Mouse (Mus musculus) ES-E14 (cell line): ENCODE results near the gene Vps26a.

Experiments
- CHD2 ChIP-seq: IDR thresholded peaks from 2 replicates; pipeline ENCODE4 v1.6.1; 2014; ENCODE audit warnings: mild to moderate bottlenecking, low read depth, low read length, inconsistent platforms
- HCFC1 ChIP-seq: IDR thresholded peaks from 2 replicates; pipeline ENCODE4 v1.6.1; 2012; ENCODE audit warnings: low read length, inconsistent platforms, borderline replicate concordance; ENCODE audit not compliant: insufficient read depth
- MAFK ChIP-seq: IDR thresholded peaks from 2 replicates; pipeline ENCODE4 v1.6.1; 2014; ENCODE audit warnings: mild to moderate bottlenecking, low read depth, low read length, inconsistent platforms; ENCODE audit not compliant: insufficient read depth
- ZC3H11A ChIP-seq: IDR thresholded peaks from 2 replicates; pipeline ENCODE4 v1.6.1; 2012; ENCODE audit warnings: low read depth, mild to moderate bottlenecking, inconsistent platforms, low read length, borderline replicate concordance
- ZNF384 ChIP-seq: IDR thresholded peaks from 2 replicates; pipeline ENCODE4 v1.6.1; 2012; ENCODE audit warnings: low read depth, low read length, inconsistent platforms

DNA sequence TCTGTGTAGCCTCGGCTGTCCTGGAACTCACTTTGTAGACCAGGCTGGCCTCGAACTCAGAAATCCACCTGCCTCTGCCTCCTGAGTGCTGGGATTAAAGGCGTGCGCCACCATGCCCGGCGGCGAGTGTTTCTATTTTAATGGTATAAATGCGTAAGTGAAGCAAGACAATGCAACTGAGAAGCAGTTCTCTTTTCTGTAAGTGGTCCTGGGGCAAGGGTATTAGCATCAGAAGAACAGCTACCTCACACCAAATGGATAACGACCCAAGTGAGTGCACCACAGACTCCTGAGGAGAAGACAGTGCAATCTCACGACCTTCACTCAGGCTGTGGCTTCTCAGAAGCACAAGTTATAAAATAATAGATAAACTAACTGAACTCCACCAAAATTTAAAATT is 11.7 kb downstream of the Vps26a start:
- TF ChIP-seq CHD2: no peak
- no peak for TF ChIP-seq MAFK
- TF ChIP-seq ZC3H11A: no peak
- TF ChIP-seq ZNF384: no peak
- TF ChIP-seq HCFC1: no peak
